Mouse (Mus musculus): ENCODE data around the gene Os9. TPM values are rescaled to one million over a fixed set of nuclear protein-coding genes. Genes with fewer than 3 reads are reported as not detected.

The Os9 gene
- total and polyA plus RNA-seq, 3 experiments = 42.4 to 60.4 TPM; not detected in 1

DNA sequence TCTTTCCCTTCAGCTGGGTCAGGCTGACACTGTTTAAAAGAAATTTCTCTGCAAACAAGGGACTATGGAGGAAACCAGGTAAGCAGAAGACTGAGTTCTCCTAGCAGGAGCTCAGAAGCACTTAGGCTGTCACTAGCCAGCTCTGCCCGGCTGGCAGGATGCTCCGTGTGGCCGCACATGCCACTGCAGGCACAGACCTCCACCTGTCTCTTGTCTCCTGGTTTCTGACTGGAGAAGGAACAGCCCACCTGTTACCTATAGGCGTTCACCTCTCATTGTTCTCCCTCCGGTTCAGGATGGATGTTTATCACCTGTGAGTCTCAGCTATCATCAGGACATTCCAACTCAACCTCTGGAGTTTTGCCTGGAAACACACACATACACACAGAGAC lies 37.0 kb downstream of the Os9 start:
- H3K27ac ChIP-seq (ENCODE audit: control insufficient read depth, low read depth, low read length) = no peak overlapping the region
- H3K9ac ChIP-seq (ENCODE audit: control insufficient read depth, low read depth, low read length, poor library complexity, severe bottlenecking) = no peak overlapping the region
- H3K36me3 ChIP-seq (ENCODE audit: control insufficient read depth in 1 of 2, insufficient read depth in 2 of 2, low read length in 2 of 2) = peaks cover 0 to 1% of the 10 kb centered on the region in 2 experiments; a peak in 1 of 4 replicates
- no peaks in the 10 kb centered on the region for H3K9me3 ChIP-seq (replicated peaks; ENCODE audit: insufficient read depth, low read length)
- TF ChIP-seq E2F4 (IDR thresholded peaks at IDR 0.05; ENCODE audit: borderline replicate concordance, low read depth, low read length) (no peak), NELFE (IDR thresholded peaks at IDR 0.05; ENCODE audit: low read depth, low read length) (no peak), ZMIZ1 (IDR thresholded peaks at IDR 0.05; ENCODE audit: low read depth, low read length) (no peak), USF1 (IDR thresholded peaks at IDR 0.05; ENCODE audit: low read depth, low read length) (no peak), TAL1 (IDR thresholded peaks at IDR 0.05; ENCODE audit: low read length) (no peak), ETS1 (IDR thresholded peaks at IDR 0.05; ENCODE audit: low read depth, low read length) (no peak), EP300 (IDR thresholded peaks at IDR 0.05; ENCODE audit: low read depth in 1 of 2, low read length in 2 of 2) (no peak), MYC (IDR thresholded peaks at IDR 0.05; ENCODE audit: low read depth, low read length) (no peak), MAX (IDR thresholded peaks at IDR 0.05; ENCODE audit: low read length) (no peak), MYB (IDR thresholded peaks at IDR 0.05; ENCODE audit: low read depth, low read length) (no peak), CTCF (IDR thresholded peaks at IDR 0.05 in 2 of 3, conservative IDR thresholded peaks at IDR 0.05 in 1 of 3; ENCODE audit: control insufficient read depth in 1 of 3, insufficient read depth in 1 of 3, low read depth in 2 of 3, low read length in 3 of 3, poor library complexity in 1 of 3, severe bottlenecking in 1 of 3) (no peak), SIN3A (IDR thresholded peaks at IDR 0.05; ENCODE audit: low read length) (no peak), TBP (IDR thresholded peaks at IDR 0.05; ENCODE audit: low read depth, low read length) (no peak), CHD1 (IDR thresholded peaks at IDR 0.05; ENCODE audit: low read depth, low read length) (no peak)
- H3K4me3 ChIP-seq (ENCODE audit: control insufficient read depth in 1 of 2, insufficient read depth in 1 of 2, low read depth in 2 of 2, low read length in 2 of 2) = no peak overlapping the region
- no peak for DNase-seq (ENCODE audit: low read depth, low spot score)
- no peaks in the 10 kb centered on the region for H3K79me2 ChIP-seq (ENCODE audit: control insufficient read depth, insufficient read depth, low read length, poor library complexity)
- H3K27me3 ChIP-seq (ENCODE audit: control insufficient read depth in 1 of 2, insufficient read depth in 2 of 2, low read length in 2 of 2) = no peaks in the 10 kb centered on the region
- H3K4me1 ChIP-seq (ENCODE audit: control insufficient read depth in 1 of 2, insufficient read depth in 2 of 2, low read length in 2 of 2) = no peaks in the 10 kb centered on the region

DNA sequence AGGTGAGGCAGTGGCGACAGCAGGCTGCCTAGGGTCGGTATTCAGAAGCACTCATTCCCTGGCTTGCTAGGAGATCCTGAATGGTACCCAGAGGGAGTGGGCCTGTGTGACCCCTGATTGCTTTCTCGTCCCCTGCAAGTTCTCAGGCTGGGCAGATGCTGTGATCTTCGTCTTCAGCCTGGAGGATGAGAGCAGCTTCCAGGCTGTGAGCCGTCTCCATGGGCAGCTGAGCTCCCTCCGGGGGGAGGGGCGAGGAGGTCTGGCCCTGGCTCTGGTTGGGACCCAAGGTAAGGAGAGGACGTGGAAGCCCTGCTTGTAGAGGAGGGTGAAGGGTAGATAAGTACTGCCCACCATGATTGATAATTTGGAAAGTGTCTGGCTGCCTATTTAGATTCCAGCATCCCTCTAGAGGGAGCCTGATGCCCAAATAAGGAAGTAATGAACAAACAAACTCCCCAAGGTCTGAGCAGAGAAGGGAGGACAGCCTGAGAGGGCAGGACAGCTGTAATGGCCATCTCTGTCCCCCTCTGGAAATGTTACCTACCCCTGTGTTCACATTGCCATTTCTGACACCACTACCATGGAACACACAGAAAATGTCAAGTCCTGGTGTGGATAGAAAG lies 37.5 kb downstream of the Os9 start:
- Histone ChIP-seq H3K36me3 (ENCODE audit: control insufficient read depth in 1 of 2, insufficient read depth in 2 of 2, low read length in 2 of 2) (no peaks in the 10 kb centered on the region), H3K4me3 (ENCODE audit: control insufficient read depth in 1 of 2, insufficient read depth in 1 of 2, low read depth in 2 of 2, low read length in 2 of 2) (no peak overlapping the region), H3K27me3 (ENCODE audit: control insufficient read depth in 1 of 2, insufficient read depth in 2 of 2, low read length in 2 of 2) (no peaks in the 10 kb centered on the region), H3K79me2 (ENCODE audit: control insufficient read depth, insufficient read depth, low read length, poor library complexity) (no peaks in the 10 kb centered on the region), H3K9ac (ENCODE audit: control insufficient read depth, low read depth, low read length, poor library complexity, severe bottlenecking) (no peak overlapping the region), H3K9me3 (replicated peaks; ENCODE audit: insufficient read depth, low read length) (no peaks in the 10 kb centered on the region), H3K27ac (ENCODE audit: control insufficient read depth, low read depth, low read length) (no peak overlapping the region), H3K4me1 (ENCODE audit: control insufficient read depth in 1 of 2, insufficient read depth in 2 of 2, low read length in 2 of 2) (no peaks in the 10 kb centered on the region)
- no peak for DNase-seq (ENCODE audit: low read depth, low spot score)
- TF ChIP-seq ZKSCAN1 (IDR thresholded peaks at IDR 0.05; ENCODE audit: low read depth, low read length) (no peak), BHLHE40 (IDR thresholded peaks at IDR 0.05; ENCODE audit: borderline replicate concordance, low read depth, low read length) (no peak), E2F4 (IDR thresholded peaks at IDR 0.05; ENCODE audit: borderline replicate concordance, low read depth, low read length) (no peak), MAFK (IDR thresholded peaks at IDR 0.05; ENCODE audit: borderline replicate concordance, low read depth, low read length) (no peak), ZNF384 (IDR thresholded peaks at IDR 0.05; ENCODE audit: low read depth, low read length) (no peak), KAT2A (conservative IDR thresholded peaks at IDR 0.05; ENCODE audit: low read depth, low read length) (no peak), RAD21 (IDR thresholded peaks at IDR 0.05; ENCODE audit: low read depth, low read length) (peak; percentile 14), SMC3 (IDR thresholded peaks at IDR 0.05; ENCODE audit: low read depth, low read length) (no peak; the same call in 1 of the 2 replicates), CTCF (IDR thresholded peaks at IDR 0.05 in 2 of 3, conservative IDR thresholded peaks at IDR 0.05 in 1 of 3; ENCODE audit: control insufficient read depth in 1 of 3, insufficient read depth in 1 of 3, low read depth in 2 of 3, low read length in 3 of 3, poor library complexity in 1 of 3, severe bottlenecking in 1 of 3) (peak in 1 of 3 experiments; percentile 28; a peak in 2 of 6 replicates), ETS1 (IDR thresholded peaks at IDR 0.05; ENCODE audit: low read depth, low read length) (no peak), POLR2AphosphoS5 (IDR thresholded peaks at IDR 0.05; ENCODE audit: borderline replicate concordance, low read depth, low read length) (no peak)

Data from MEL (cell line).